In the genomic region with DNA sequence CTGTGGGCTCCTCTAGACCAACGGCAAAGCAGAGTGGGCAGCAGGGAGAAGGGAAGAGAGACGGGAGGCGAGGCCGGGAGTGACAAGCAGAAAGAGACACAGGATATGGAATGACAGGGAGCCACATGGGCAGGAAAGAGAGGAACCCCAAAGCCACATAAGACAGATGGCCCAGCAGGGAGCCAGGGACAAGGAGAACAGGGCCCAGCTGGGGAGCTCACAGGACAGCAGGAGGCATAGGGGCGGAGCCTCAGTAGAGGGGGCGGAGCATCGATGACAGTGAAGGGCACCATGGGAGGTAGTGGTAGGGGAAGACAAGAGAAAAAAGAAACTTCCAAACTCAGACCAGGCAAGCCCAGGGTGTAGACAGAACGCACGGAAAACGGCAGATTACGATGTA, we compare ENCODE assay signal across 8 mouse cellular contexts. TPM values are rescaled to one million over a fixed set of nuclear protein-coding genes. Genes with fewer than 3 reads are reported as not detected.
DNase-seq lines count a peak whose midpoint lies in the region; ATAC-seq lines count a peak whose summit lies in the region.

No protein-coding gene starts in this region.

- H3K36me3 ChIP-seq in hindbrain, embryonic 10.5 days = 0 out of 2 replicates have a peak, but pooled peaks cover 4% of the 10 kb centered on the region
- H3K36me3 ChIP-seq in hindbrain, embryonic 16.5 days (ENCODE audit: control insufficient read depth, insufficient read depth, low read length) = no peaks in the 10 kb centered on the region
- peaks cover 4% of the 10 kb centered on the region for H3K36me3 ChIP-seq in forebrain, embryonic 10.5 days (replicated peaks)
- no peaks in the 10 kb centered on the region for H3K36me3 ChIP-seq in limb, embryonic 15.5 days

- 40% methylated on average over 11 of the region's 11 CpGs for WGBS in hindbrain, embryonic 10.5 days
- WGBS in hindbrain, embryonic 16.5 days = 38% methylated on average over 11 of the region's 11 CpGs
- WGBS in forebrain, embryonic 10.5 days = 42% methylated on average over 11 of the region's 11 CpGs
- 36% methylated on average over 11 of the region's 11 CpGs for WGBS in limb, embryonic 15.5 days

- H3K27me3 ChIP-seq in hindbrain, embryonic 10.5 days (ENCODE audit: insufficient read depth, poor library complexity, severe bottlenecking) = 0 out of 2 replicates have a peak, but pooled peaks cover 4% of the 10 kb centered on the region
- no peaks in the 10 kb centered on the region for H3K27me3 ChIP-seq in hindbrain, embryonic 16.5 days (replicated peaks; ENCODE audit: control insufficient read depth, insufficient read depth, low read length)
- H3K27me3 ChIP-seq in forebrain, embryonic 10.5 days (ENCODE audit: poor library complexity, severe bottlenecking) = peaks cover 8% of the 10 kb centered on the region; the same call in 1 of the 2 replicates
- no peaks in the 10 kb centered on the region for H3K27me3 ChIP-seq in limb, embryonic 15.5 days

- peak overlapping the region; percentile 79 for H3K27ac ChIP-seq in hindbrain, embryonic 10.5 days
- H3K27ac ChIP-seq in hindbrain, embryonic 16.5 days (ENCODE audit: low read depth, low read length) = no peak overlapping the region
- peak overlapping the region; percentile 40; the same call in 1 of the 2 replicates for H3K27ac ChIP-seq in forebrain, embryonic 10.5 days
- peak overlapping the region; percentile 68 for H3K27ac ChIP-seq in limb, embryonic 15.5 days

- DNase-seq in hindbrain, embryonic 10.5 days (ENCODE audit: low spot score) = no peak
- peak; percentile 73 for DNase-seq in adrenal gland, postnatal 14 days
- DNase-seq in forebrain, embryonic 10.5 days (ENCODE audit: extremely low spot score, low spot score) = no peak
- DNase-seq in urinary bladder, postnatal 4 days (ENCODE audit: low spot score in 2 of 2) = no peak
- DNase-seq in spleen, postnatal 36 days (ENCODE audit: low spot score in 2 of 2) = no peak
- no peak for DNase-seq in urinary bladder, postnatal 36 days (ENCODE audit: low spot score in 2 of 2)

- no peak for ATAC-seq in hindbrain, embryonic 16.5 days
- ATAC-seq in limb, embryonic 15.5 days (ENCODE audit: insufficient number of reproducible peaks, low FRiP score, low TSS enrichment, low read depth) = no peak

- no peak overlapping the region for H3K4me2 ChIP-seq in hindbrain, embryonic 16.5 days (ENCODE audit: low read length)
- H3K4me2 ChIP-seq in limb, embryonic 15.5 days = no peak overlapping the region

- H3K4me3 ChIP-seq in hindbrain, embryonic 10.5 days = peak overlapping the region; percentile 11; the same call in 1 of the 2 replicates
- H3K4me3 ChIP-seq in hindbrain, embryonic 16.5 days (ENCODE audit: low read length) = no peak overlapping the region
- no peak overlapping the region for H3K4me3 ChIP-seq in forebrain, embryonic 10.5 days
- H3K4me3 ChIP-seq in limb, embryonic 15.5 days = no peak overlapping the region

- H3K9ac ChIP-seq in hindbrain, embryonic 16.5 days (ENCODE audit: low read depth, low read length) = no peak overlapping the region
- H3K9ac ChIP-seq in limb, embryonic 15.5 days = no peak overlapping the region

- H3K9me3 ChIP-seq in hindbrain, embryonic 10.5 days = no peaks in the 10 kb centered on the region
- no peaks in the 10 kb centered on the region for H3K9me3 ChIP-seq in hindbrain, embryonic 16.5 days (ENCODE audit: control insufficient read depth, low read length)
- H3K9me3 ChIP-seq in forebrain, embryonic 10.5 days = no peaks in the 10 kb centered on the region
- H3K9me3 ChIP-seq in limb, embryonic 15.5 days = no peaks in the 10 kb centered on the region

- peaks cover 60% of the 10 kb centered on the region for H3K4me1 ChIP-seq in hindbrain, embryonic 10.5 days (replicated peaks)
- H3K4me1 ChIP-seq in hindbrain, embryonic 16.5 days (ENCODE audit: control insufficient read depth, insufficient read depth, low read depth, low read length) = peaks cover 13% of the 10 kb centered on the region
- peaks cover 55% of the 10 kb centered on the region for H3K4me1 ChIP-seq in forebrain, embryonic 10.5 days
- H3K4me1 ChIP-seq in limb, embryonic 15.5 days = peaks cover 39% of the 10 kb centered on the region

RNA-seq across cellular contexts. Expression of gene 2900026A02Rik, which starts 55.6 kb away (rescaled TPM):
- polyA plus RNA-seq in hindbrain, embryonic 10.5 days (2016; fragmentation: Nextera tagmentation; extraction: Ambion mirVana) = 2.1 and 4.1 TPM in 2 replicates
- polyA plus RNA-seq in hindbrain, embryonic 16.5 days (2015; fragmentation: Nextera tagmentation; extraction: Ambion mirVana) = 4.3 and 4.8 TPM in 2 replicates
- total RNA-seq in adrenal gland, postnatal 14 days (2021) = 18.2 and 20.7 TPM in 2 replicates
- 4.4 and 4.5 TPM in 2 replicates for polyA plus RNA-seq in forebrain, embryonic 10.5 days (2016; fragmentation: Nextera tagmentation; extraction: Ambion mirVana)
- 14.2 and 15.6 TPM in 2 replicates for polyA plus RNA-seq in limb, embryonic 15.5 days (2015; fragmentation: Nextera tagmentation; extraction: Ambion mirVana)
